Comparison of ENCODE assay signal across 18 mouse cellular contexts in the genomic region with DNA sequence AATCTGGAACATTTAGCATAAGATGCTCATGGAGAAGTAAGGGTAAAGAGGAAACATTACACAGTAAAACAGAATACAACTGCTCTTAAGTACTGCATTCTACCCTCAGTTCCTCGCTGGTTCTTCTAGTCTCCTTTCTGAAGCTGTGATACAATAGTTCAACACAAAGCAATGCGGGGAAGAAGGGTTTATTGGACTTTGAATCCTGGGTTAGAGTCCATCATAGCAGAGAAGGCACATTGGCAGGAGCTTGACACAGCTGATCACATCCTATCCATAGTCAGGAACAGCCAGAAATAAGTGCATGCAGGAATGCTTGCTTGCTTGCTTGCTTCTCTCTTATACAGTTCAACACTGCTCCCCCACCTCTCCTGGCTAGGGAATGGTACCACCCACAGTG.
"Had no signal": no experiment of that assay in that cellular context is flagged by ENCODE, and none has a peak within 500 bp of the region (broad histone marks: within the 10 kb centered on the region; RNA-seq: fewer than 3 reads in every experiment).

No protein-coding gene starts in this region.

- DNase-seq: liver, postnatal 0 days; lung, adult 2 months; lung, postnatal 14 days; lung, postnatal 36 days; midbrain, embryonic 14.5 days; right cerebral cortex, postnatal 14 days; thymus, adult 2 months; thymus, postnatal 25 days; thymus, postnatal 4 days had no signal

- H3K9me3 ChIP-seq: lung, embryonic 15.5 days; midbrain, embryonic 12.5 days; neural tube, embryonic 12.5 days; stomach, embryonic 15.5 days had no signal

- H3K4me2 ChIP-seq: lung, embryonic 15.5 days; midbrain, embryonic 12.5 days; neural tube, embryonic 12.5 days; stomach, embryonic 15.5 days had no signal

- H3K4me3 ChIP-seq: lung, embryonic 15.5 days; megakaryocyte, embryonic 14.5 days; midbrain, embryonic 12.5 days; neural tube, embryonic 12.5 days; stomach, embryonic 15.5 days had no signal

- H3K36me3 ChIP-seq: lung, embryonic 15.5 days; midbrain, embryonic 12.5 days; neural tube, embryonic 12.5 days; stomach, embryonic 15.5 days had no signal

- H3K9ac ChIP-seq: liver, postnatal 0 days; lung, embryonic 15.5 days; midbrain, embryonic 12.5 days; neural tube, embryonic 12.5 days; stomach, embryonic 15.5 days had no signal

- H3K27ac ChIP-seq: lung, embryonic 15.5 days; macrophage; midbrain, embryonic 12.5 days; neural tube, embryonic 12.5 days; stomach, embryonic 15.5 days; stomach, postnatal 0 days had no signal

- H3K4me1 ChIP-seq: lung, embryonic 15.5 days; megakaryocyte, embryonic 14.5 days; midbrain, embryonic 12.5 days; neural tube, embryonic 12.5 days; stomach, embryonic 15.5 days had no signal

- H3K27me3 ChIP-seq: lung, embryonic 15.5 days; megakaryocyte, embryonic 14.5 days; midbrain, embryonic 12.5 days; neural tube, embryonic 12.5 days; stomach, embryonic 15.5 days had no signal

- ATAC-seq: liver, postnatal 0 days; lung, postnatal 0 days; midbrain, embryonic 16.5 days had no signal
